Mouse (Mus musculus) C2C12 (cell line): ENCODE data around the gene Naaa. TPM values are rescaled to one million over a fixed set of nuclear protein-coding genes. Genes with fewer than 3 reads are reported as not detected.

Source experiments
- H3K27me3 ChIP-seq: one replicate; pipeline ENCODE4 v1.6.1; 2011; ENCODE audit not compliant: control insufficient read depth, insufficient read depth, insufficient read length
- H3K36me3 ChIP-seq: one replicate; pipeline ENCODE4 v1.6.1; 2011; ENCODE audit not compliant: control insufficient read depth, insufficient read depth
- H3K4me3 ChIP-seq: one replicate; pipeline ENCODE4 v1.5.1; 2011; ENCODE audit warnings: mild to moderate bottlenecking, control low read depth; ENCODE audit not compliant: poor library complexity, insufficient read depth, severe bottlenecking
- H3K79me2 ChIP-seq: one replicate; pipeline ENCODE4 v1.6.1; 2011; ENCODE audit not compliant: control insufficient read depth, insufficient read depth
- H3K79me3 ChIP-seq: one replicate; pipeline ENCODE4 v1.6.1; 2011; ENCODE audit warnings: low read depth, control low read depth
- H3ac ChIP-seq: one replicate; pipeline ENCODE3; 2011; ENCODE audit warnings: low read depth; ENCODE audit not compliant: control insufficient read depth, insufficient read length
- CEBPB ChIP-seq: IDR thresholded peaks from one replicate; pipeline ENCODE4 v1.6.1; 2011; ENCODE audit warnings: low read depth, mild to moderate bottlenecking, control low read depth, moderate library complexity
- CTCF ChIP-seq: IDR thresholded peaks from one replicate; pipeline ENCODE4 v1.5.1; 2011; ENCODE audit not compliant: control insufficient read depth, insufficient read depth, insufficient read length
- FOSL1 ChIP-seq: IDR thresholded peaks from one replicate; pipeline ENCODE4 v1.8.0; 2011; ENCODE audit warnings: mild to moderate bottlenecking, low read length; ENCODE audit not compliant: poor library complexity, insufficient read depth, severe bottlenecking
- MAX ChIP-seq: IDR thresholded peaks from one replicate; pipeline ENCODE4 v1.6.1; 2011; ENCODE audit warnings: mild to moderate bottlenecking, control low read depth
- MYOD1 ChIP-seq: IDR thresholded peaks from one replicate; pipeline ENCODE4 v1.6.1; 2011; ENCODE audit warnings: low read depth; ENCODE audit not compliant: control insufficient read depth, insufficient read length
- MYOG ChIP-seq: IDR thresholded peaks from one replicate; pipeline ENCODE4 v1.6.1; 2011; ENCODE audit not compliant: control insufficient read depth, insufficient read length; ENCODE audit errors: extremely low read depth
- USF1 ChIP-seq: IDR thresholded peaks from one replicate; pipeline ENCODE4 v1.6.1; 2011; ENCODE audit warnings: low read depth, mild to moderate bottlenecking, control low read depth, moderate library complexity
- polyA plus RNA-seq: library from polyadenylated mRNA; unstranded; fragments of >200 nt; fragmentation: generic; extraction: Trizol; gene quantifications from one replicate; pipeline ENCODE4 v1.2.1, GENCODE M21; 2012; ENCODE audit warnings: missing spikeins

Gene Naaa
- polyA plus RNA-seq, 1 experiment, result 5.4 TPM

DNA sequence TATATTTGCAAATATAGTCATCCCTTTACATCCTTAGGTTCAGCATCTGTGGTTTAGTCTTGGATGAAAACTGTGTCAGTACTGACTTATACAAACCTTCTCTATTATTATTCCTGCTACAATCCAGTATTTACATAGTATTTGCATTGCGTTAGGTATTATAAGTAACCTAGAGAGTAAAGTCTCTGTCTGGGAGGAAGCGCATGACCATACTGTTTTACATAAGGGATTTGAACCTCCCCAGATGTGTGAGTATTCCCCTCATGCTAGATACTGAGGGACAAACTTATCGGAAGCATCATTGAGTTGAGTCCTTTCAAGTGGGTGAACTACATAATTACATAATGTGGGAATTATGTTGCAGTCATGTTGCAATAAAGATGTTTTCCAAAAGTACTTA, 48.5 kb downstream of the Naaa start:
- Histone ChIP-seq H3K36me3 (no peaks in the 10 kb centered on the region), H3K79me2 (no peaks in the 10 kb centered on the region), H3K79me3 (no peaks in the 10 kb centered on the region), H3K4me3 (no peak overlapping the region), H3ac (no peak overlapping the region), H3K27me3 (no peaks in the 10 kb centered on the region)
- TF ChIP-seq CEBPB, result no peak
- TF ChIP-seq MYOG, result no peak
- TF ChIP-seq MYOD1, result no peak
- no peak for TF ChIP-seq USF1
- TF ChIP-seq CTCF, result no peak
- TF ChIP-seq FOSL1, result no peak
- TF ChIP-seq MAX, result no peak

DNA sequence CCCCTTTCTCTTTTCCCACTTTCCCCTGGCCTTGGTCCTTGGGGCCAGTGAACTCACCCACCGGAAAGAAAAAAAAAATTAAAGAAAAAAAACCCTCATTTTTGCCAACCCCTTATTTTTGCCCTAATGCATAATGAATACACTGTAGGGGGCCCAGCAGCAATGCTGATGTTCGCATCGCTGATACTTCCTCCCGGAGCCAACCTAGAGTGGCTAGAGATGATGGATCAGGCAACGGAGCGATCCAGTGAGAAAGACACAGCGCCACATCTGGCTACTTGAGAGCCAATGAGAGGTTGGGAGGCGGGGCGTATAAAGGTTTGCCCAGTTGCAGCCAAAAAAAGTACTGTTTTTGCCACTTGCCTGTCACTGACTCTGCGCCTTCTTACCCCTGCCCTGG, 49.2 kb downstream of the Naaa start:
- H3K27me3 ChIP-seq, result no peaks in the 10 kb centered on the region
- TF ChIP-seq MYOD1 (no peak), USF1 (no peak), CTCF (no peak), CEBPB (no peak), MYOG (no peak), MAX (no peak), FOSL1 (no peak)

GRCm38 (mm10) chr5:92227782-92228181, 50.2 kb downstream of the Naaa start:
- Histone ChIP-seq H3ac (no peak overlapping the region), H3K79me3 (no peaks in the 10 kb centered on the region), H3K27me3 (no peaks in the 10 kb centered on the region), H3K36me3 (no peaks in the 10 kb centered on the region), H3K4me3 (no peak overlapping the region), H3K79me2 (no peaks in the 10 kb centered on the region)
- TF ChIP-seq CTCF, result no peak
- TF ChIP-seq MYOD1, result no peak
- TF ChIP-seq MAX, result no peak
- no peak for TF ChIP-seq FOSL1
- no peak for TF ChIP-seq USF1
- no peak for TF ChIP-seq MYOG
- TF ChIP-seq CEBPB, result no peak

More for the DNA sequence above, 49.2 kb downstream of the Naaa start:
- no peak overlapping the region for H3ac ChIP-seq
- no peaks in the 10 kb centered on the region for H3K36me3 ChIP-seq
- H3K4me3 ChIP-seq, result no peak overlapping the region
- H3K79me3 ChIP-seq, result no peaks in the 10 kb centered on the region
- H3K79me2 ChIP-seq, result no peaks in the 10 kb centered on the region

DNA sequence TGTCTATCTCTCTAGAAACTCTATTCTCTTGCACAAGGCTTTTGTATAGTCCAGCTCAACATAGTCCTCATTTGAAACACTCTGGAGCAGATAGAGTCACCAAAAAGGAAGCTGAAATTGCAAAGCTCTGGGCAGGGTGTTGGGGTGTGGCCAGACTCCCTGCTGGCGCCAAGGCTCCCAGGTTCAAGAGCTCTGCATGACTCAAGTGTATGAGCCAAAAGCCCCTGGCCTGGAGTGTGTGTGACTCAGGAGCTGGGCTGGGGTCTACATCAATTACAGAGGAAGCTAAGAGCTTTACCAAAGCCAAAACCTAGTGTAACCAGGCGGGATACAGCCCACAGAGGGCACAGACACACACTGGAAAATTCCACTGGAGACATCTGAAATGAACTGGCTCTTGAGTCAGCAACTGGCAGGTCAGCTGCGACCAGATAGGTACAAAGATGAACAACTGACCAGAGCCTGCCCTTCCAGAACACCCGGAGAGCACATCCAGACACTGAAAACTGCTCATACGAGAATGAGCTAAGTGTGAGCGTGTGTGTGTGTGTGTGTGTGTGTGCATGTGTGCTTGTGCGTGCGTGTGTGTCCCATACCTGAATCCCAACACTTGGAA, 57.6 kb downstream of the Naaa start:
- Histone ChIP-seq H3K79me3 (no peaks in the 10 kb centered on the region), H3K4me3 (no peak overlapping the region), H3K27me3 (no peaks in the 10 kb centered on the region), H3K79me2 (no peaks in the 10 kb centered on the region), H3ac (peak overlapping the region; percentile 28), H3K36me3 (no peaks in the 10 kb centered on the region)
- TF ChIP-seq CEBPB (no peak), CTCF (no peak), USF1 (no peak), MYOD1 (no peak), MYOG (no peak), FOSL1 (no peak), MAX (no peak)

DNA sequence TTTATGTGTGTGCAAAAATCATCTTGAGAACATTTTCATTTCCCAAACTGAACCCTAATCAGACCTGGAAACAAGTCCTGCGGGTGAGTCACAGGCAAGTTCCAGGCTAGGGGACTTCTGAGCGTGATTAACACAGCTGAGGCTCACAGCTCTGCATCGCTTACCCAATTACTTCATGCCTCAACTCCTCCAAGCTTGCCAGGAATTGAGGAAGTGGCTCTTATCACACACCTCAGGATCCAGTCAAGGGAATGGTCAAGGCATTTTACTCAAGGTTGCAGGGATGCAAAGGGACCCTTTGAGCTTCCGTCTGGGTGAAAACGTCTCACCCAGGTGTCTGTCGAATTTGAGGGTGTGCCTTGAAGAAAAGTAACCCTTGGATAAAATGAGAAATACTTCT, 58.1 kb downstream of the Naaa start:
- no peaks in the 10 kb centered on the region for H3K79me2 ChIP-seq
- H3K79me3 ChIP-seq, result no peaks in the 10 kb centered on the region
- H3K36me3 ChIP-seq, result no peaks in the 10 kb centered on the region
- TF ChIP-seq MYOG (no peak), USF1 (no peak), CTCF (no peak), MAX (no peak), MYOD1 (peak; percentile 16), CEBPB (peak; percentile 64), FOSL1 (peak; percentile 47)
- no peak overlapping the region for H3K4me3 ChIP-seq
- H3ac ChIP-seq, result no peak overlapping the region
- H3K27me3 ChIP-seq, result no peaks in the 10 kb centered on the region
